Mouse (Mus musculus) myocyte (in vitro differentiated cells): Measurements from ENCODE around the gene Tfcp2.
"Not testable (repeated sequence)": the region's sequence is repeated elsewhere in the genome, so short reads cannot be mapped to it uniquely, and the experiment has no call there.

ENCODE experiments used
- CEBPB ChIP-seq: IDR thresholded peaks from 2 replicates; pipeline ENCODE4 v1.6.1; 2011; ENCODE audit warnings: mild to moderate bottlenecking, moderate library complexity; ENCODE audit not compliant: poor library complexity, insufficient read depth, severe bottlenecking
- POLR2A ChIP-seq: IDR thresholded peaks from one replicate; pipeline ENCODE4 v1.6.1; 2011; ENCODE audit warnings: low read depth, mild to moderate bottlenecking, control low read depth, moderate library complexity; ENCODE audit not compliant: insufficient read length

GRCm38 (mm10) chr15:100499506-100499905, 52.3 kb downstream of the Tfcp2 start:
- not testable (repeated sequence) for TF ChIP-seq POLR2A, CEBPB
